Mouse (Mus musculus) monocyte, adult 5-6 weeks (primary cell): ENCODE results near the gene Eva1b. TPM values are rescaled to one million over a fixed set of nuclear protein-coding genes. Genes with fewer than 3 reads are reported as not detected.
"Not testable (repeated sequence)": the region's sequence is repeated elsewhere in the genome, so short reads cannot be mapped to it uniquely, and the experiment has no call there.

ENCODE experiments used
- ATAC-seq: fragments of 153-309, 156-312 bp; replicated peaks from 2 replicates; pipeline ENCODE4 v1.8.0; 2017; ENCODE audit warnings: mild to moderate bottlenecking; ENCODE audit not compliant: low TSS enrichment, insufficient number of reproducible peaks, severe bottlenecking, poor library complexity, low FRiP score
- total RNA-seq: library from RNA; stranded (forward); fragments of 200-1000, 200-491, 200-594 nt; gene quantifications from 3 replicates; pipeline ENCODE4 v1.2.3, GENCODE M21; 2017

Eva1b gene
- total RNA-seq, 1 experiment from 2014 or later: 1.2 TPM

DNA sequence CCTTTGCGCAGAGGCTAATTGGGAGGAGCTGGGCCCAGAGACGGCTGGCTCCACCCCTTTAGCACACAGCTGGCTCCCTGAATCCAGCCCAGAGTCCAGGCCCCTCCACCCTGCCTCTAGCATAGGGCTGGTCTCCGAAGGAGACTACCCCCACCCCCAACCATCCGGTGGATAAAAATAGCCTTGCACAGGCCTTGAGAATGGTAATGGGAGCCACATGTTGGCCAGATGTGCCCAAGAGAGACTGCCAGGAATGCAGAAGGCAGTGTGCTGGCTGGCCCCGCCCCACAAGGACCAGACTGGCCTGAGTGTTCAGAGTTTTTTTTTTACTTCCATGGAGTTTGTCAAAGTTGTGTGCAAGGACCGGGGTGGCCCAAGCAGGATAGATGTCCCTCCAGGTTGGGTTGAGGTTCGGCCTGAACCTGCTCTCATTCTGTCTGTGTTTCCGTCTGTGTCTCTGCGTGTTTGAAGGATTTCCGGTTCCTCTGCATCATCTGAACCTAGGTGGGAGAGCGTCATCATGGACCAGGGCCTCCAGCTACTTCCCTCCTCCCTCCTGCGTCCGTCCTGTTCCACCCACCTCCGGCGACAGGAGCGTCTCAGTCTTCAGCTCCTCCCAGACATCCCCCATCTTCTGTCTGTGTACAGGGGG is 2.9 kb downstream of the Eva1b start:
- ATAC-seq: no peak

DNA sequence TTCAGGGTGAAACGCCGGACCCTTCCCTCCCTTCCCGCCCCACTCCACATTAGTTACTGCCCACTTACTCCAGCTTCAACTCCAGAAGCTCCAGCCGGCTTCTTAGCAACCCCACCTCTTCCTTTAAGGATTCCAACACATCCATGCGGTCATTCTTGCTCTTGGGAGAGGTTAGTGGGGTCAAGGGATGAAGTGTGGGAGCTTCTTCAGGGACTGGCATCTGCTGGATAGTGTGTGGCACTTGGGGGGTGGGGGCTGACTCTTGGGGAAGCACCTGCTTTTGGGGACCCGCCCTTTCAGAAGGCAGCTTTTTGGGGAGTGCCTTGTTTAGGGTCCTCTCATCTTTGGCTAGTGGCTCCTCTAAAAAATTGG is 3.4 kb downstream of the Eva1b start:
- ATAC-seq: no peak

DNA sequence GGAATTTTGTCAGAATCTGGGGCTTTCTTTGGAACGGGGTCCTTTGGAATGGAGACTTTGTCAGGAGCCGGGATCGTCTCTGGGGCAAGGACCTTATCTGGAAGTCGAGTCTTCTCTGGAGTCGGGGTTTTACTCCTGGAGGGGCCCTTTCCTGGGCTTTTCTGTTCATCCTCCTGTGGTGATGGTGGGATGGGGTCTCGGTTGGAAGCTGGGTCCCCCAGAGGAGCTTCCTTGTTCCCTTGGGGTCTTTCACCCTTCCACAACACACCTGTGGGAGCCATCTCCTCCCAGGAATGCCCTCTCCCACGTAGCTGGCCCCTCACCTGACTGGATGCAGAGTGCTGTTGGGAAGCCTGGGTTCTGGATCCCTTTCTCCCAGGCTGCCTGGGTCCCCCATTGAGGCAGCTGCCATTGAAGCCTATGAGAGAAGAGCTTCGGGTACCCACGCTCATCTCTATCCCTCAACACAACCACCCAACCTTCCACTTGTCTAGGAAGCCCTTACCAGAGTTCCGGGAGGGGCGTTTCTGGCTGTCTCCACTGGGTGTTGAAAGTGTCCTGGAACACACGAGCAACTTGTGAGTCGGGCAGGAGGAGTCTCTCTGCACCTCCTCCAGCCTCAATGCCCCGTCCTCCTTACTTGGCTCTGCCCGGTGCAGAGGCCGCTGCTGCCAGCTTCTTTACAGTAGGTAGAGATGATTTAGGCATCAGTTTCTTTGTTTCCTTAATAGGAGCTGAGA is 4.3 kb downstream of the Eva1b start:
- no peak for ATAC-seq

DNA sequence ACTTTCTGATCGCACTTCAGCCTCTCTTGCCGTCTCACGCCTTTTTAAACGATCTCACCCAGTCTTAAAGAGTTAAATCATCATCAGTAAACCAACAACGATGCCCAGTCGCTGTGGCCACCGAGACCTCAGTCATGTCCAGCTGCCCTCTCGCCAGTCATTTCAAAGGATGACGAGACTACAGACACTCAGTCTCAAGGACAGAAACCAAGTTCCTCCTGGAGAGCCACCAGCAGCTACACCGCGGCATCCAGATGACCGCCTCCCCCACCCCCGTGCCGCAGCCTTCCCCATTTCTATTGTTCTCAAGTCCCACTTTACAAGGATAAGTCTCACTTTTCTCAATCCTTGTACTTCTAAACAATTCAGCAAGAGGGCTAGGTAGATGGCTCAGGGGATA is 5.3 kb downstream of the Eva1b start:
- no peak for ATAC-seq

DNA sequence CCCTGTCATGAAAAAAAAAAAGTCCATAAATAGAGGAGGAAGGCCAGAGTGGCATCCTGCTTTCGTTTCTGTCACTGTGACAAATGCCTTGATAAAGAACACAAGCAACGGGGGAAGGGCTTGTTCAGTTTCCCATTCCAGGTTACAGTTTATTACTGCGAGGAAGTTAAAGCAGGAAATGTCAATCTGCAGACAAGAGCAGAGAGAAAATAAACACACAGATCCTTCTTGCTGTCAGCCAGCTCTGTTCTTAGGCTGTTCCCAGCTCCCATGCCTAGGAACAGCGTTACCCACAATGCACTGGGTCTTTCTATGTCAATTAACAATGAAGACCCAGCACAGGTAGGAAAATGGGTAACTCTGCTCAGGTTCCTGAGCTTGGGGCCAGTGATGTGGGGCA is 7.6 kb downstream of the Eva1b start:
- ATAC-seq: no peak

DNA sequence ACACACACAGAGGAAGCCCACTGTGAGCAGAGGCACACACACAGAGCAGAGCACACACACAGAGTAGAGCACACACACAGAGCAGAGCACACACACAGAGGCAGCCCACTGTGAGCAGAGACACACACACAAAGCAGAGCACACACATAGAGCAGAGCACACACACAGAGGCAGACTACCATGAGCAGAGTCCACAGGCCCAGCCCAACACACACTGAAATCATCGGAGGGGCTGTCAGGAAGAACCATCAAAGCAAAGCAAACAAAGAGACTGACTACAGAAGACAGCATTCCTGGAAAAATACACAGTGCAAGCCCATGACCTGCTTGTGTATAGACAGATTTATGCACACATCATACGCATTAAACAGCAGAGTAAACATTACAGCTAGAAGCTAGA is 8.3 kb downstream of the Eva1b start:
- no peak for ATAC-seq

DNA sequence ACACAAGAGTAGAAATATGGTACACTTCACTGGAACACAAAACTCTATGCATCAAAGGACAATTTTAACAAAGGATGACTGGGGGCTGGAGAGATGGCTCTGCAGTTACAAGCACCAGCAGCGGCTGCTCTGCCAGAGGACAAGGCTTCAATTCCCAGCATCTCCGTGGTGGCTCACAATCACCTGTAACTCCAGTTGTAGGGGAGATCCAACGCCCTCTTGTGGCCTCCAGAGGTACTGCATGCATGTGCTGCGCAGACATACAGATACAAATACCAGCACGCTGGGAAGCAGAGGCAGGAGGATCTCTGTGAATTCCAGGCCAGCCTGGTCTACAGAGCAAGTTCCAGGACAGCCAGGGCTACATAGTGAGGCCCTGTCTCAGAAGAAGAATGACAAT is 9.1 kb downstream of the Eva1b start:
- 0 out of 2 replicates have a peak, but pooled peaks have one; percentile 33 for ATAC-seq

DNA sequence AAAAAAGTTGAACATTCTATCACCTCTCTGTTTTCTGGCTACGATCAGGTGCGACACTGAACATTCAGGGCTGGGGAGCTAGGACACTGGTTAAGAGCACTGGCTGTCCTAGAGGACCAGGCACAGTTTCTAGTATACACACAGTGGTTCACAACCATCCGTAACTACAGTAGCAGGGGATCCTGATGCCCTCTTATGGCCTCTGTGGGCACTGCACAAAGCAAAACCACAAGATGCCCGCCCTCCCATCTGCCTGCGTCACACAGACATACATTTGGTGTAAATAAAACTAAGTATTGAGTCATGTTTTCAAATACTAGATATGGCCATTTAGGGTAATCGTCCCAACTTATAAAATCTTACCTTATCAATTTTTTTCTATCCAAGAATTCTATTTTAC is 10.0 kb downstream of the Eva1b start:
- ATAC-seq: no peak

DNA sequence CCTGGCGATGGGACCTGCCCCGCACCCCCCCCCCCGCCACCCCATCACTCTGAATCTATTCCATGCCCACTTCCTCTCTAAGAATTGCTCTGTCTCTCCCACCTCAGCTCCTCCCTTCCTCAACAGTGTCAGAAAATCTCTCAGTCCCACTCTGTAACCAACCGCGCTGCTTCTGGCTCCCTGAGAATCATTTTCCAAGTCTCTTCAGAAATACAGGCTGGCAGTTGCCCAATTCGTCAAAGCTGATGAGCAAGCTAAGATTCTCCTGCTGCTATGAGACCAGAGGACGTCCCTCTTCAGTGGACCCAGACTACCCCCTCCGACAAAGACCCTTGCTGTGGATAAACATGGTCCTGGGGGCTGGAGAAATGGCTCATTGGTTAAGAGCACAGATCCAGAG is 11.9 kb downstream of the Eva1b start:
- ATAC-seq: no peak

DNA sequence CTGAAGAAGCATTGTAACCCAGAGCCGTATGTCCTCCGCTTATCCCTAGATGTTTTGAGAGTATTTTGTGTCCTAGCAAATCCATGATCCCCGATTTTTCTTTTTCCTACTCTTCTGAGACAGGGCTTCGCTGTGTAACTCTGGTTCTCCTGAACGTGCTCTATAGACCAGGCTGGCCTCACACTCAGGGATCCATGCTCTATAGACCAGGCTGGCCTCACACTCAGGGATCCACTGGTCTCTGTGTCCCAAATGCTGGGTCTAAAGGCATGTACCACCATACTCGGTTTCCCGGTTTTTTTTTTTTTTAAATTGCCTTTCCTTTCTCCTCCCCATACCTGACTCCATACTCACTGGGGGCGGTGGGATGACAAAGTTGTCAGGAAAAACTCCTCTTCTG is 13.4 kb downstream of the Eva1b start:
- no peak for ATAC-seq

DNA sequence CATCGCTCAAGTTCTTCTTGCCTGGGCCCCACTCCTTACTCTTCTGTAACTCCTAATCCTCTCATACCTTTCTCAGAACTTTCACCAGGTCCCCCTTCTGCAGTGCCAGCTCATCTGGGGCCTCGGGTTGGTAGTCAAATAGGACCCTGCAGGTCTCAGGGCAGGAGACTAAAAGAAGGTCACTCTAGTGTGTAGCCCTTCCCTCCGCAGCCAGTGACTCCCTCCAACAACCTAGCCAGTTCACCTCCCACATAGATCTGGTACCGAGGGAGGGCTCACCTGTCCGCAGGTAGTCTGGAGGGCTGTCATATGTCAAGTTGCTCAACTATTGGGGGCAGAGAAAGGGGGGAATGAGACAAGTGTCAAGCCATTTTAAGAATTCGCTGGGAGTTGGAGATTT is 13.9 kb downstream of the Eva1b start:
- no peak for ATAC-seq

DNA sequence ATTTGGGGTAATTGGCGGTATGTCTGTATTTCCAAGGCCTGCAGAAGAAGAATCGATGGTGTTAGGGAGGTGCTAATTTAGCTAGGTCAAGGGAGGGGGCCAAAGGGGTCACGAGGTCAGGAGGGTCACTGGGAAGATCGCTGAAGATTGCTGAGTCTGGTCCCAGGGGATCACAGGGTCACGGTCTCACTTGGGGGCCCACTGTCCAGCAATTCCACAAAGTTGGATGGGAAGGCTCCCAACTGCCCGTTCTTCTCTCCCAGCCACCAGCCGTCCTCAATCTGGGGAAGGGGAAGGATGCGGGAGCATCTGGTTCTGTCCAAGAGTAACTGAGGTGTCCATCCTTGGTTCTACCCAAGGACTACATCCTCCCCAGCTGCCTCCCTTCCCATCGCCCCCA is 14.4 kb downstream of the Eva1b start:
- ATAC-seq: no peak

DNA sequence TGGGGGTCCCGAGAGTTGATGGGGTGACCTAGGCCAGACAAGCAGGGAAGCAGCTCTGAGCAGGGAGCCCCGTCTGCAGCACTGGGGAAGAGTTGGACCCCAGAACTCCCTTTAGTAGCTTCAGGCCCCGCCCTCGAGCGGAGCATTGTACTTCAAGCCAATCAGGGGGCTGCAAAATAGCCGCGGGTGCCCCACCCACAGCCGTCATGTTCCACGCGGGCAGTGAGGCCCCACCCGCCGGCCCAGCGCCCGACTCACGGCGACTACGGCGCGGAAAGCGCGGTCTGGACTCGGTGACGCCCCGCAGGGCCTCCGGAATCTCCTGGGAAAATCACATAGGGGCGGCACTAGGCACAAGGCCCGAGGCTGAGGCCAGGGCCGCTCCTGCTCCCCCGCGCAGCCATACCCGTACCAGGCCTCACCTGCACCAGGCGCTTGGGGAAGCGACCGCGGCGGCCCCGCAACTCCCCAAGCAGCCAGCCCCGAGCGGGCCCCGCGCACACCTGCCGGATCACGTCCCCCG is 15.1 kb downstream of the Eva1b start:
- ATAC-seq: peak; percentile 83

DNA sequence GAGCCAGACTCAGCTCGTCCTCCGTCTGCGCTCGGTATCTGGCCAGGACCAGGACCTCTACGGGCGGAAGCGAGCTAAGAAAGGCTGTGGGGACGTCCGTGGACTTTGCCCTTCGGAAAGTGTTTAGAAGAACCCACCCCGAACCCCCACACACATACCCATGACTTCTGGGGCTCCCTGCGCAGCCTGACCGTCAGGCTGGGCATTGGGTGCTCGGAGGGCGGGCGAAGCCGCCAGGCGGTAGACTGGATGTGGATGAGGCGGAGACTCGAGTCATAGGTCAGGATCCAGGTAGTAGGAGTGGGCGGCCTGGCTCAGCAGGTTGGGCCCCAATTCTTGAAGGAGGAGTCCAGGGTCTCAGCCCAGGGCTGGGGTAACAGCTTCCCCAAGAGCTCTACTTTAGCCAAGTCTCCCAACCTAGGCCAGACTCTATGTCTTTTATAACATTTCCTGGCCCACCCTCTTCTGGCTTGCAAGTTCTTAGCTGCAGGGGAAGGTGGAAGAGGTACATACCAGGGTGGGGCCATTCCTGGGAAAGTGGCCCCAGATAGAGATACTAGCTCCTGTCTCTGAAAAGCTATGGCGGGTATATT is 15.6 kb downstream of the Eva1b start, which contains the start of gene Sh3d21:
Gene Sh3d21, minus strand, starts transcription at position 425 of the 593 bp plus-strand sequence.
- 0 out of 2 replicates have a peak, but pooled peaks have one; percentile 9 for ATAC-seq

DNA sequence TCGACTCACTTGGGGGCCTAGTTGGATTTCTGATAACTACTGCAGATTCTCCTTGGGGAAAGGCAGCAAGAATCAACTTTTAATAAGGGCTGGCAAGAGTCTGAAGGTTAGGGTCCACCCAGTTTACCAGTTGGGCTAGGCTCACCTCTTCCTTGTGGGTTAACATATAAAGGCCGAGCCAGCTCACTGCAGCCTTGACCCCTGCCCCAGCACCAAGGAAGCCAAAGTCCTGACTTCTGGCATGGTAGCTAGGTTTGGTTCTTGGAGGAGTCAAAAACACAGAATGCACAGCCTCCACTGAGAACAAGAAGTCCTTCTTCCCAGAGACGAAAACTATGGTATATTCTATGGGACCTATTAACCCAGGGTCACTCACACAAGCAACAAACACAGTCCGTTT is 16.1 kb downstream of the Eva1b start:
- ATAC-seq: no peak

DNA sequence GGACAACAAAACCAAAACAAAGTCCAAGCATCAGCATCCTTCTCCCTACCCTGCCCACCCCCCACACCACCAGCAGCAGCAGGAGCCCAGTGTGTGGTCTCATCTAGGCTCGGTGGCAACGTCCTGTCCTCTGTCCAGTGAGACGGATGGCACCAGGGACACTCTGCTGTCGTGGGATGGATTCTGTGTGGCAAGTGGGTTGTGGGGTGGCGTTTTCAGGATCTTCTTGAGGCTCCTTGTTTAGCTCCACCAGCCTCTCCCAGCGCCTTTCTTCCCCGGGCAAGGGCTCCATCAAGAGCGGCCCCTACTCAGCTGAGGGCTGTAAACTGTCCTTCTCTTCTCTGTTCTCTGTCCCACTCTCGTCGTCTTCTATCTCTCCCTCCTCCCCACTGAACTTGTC is 17.5 kb downstream of the Eva1b start:
- ATAC-seq: not testable (repeated sequence)

DNA sequence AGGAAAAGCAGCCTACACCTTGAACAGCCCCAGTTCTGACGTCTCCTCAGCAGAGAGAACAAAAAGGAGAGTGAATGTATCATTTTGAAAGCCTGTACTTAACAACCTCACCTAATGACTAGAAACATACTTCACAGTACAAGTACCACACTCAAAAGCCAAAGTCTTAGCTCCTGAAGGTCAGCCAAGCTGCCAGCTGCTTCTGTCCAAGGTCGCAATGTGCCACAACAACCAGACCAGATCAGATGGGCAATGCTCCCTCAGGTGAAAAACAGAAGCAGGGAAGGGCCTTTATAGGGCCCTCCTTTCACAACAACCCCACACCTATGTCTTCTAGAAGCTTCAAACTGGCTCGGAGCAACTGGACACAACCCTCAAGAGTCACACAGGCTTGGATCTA is 18.5 kb downstream of the Eva1b start:
- no peak for ATAC-seq

DNA sequence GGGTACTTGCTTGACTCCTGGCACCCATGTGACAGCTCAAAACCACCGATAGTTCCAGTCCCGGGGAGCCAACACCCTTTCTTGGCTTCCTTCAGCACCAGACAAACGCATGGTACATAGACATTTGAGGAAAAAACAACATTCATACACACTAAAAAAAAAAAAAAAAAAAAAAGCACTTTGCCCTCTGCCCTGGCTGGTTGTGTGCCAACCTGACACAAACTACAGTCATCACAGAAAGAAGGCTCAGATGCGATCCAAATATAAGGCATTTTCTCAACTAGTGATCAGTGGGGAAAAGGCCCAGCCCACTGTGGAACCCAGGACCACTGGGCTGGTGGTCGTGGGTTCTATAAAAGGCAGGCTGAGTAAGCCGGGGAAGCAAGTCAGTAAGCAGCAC is 21.3 kb downstream of the Eva1b start:
- no peak for ATAC-seq

DNA sequence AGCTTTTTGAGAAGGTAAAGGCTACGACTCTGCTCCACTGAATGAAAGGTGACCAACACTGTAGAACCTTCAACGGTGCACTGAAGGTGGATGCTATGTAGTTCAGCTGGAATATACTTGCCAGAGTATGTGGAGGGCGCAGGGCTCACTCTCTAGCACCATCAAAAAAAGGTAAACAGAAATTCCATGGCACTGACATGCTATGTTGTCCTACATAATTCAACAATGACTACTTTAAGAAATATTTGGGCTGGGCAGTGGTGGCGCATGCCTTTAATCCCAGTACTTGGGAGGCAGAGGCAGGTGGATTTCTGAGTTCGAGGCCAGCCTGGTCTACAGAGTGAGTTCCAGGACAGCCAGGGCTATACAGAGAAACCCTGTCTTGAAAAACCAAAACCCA is 23.2 kb downstream of the Eva1b start:
- ATAC-seq: not testable (repeated sequence)

DNA sequence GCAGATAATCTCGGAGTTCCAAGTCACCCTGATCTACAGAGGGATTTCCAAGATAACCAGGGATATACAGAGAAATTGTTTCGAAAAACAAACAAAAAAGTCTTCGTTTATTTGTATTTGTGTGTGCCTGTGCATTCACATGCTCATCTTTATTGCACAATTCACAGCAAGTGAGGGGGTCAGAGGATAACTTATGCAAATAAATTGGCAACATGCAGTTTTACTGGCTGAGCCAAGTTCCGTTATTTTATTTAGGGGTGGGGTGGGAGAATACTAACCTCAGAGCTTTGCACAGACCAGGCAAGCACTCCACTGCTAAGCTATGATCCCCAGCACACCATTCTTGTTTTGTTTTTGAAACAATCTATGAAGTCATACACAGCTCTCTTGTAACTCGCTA is 26.3 kb downstream of the Eva1b start:
- ATAC-seq: no peak
